Mouse (Mus musculus) heart, postnatal 36 days (tissue): ENCODE results near the gene Taok1. TPM values are rescaled to one million over a fixed set of nuclear protein-coding genes. Genes with fewer than 3 reads are reported as not detected.
A peak's percentile ranks its signal among the peaks of the same experiment; 100 is the strongest.
"Not testable (repeated sequence)": the region's sequence is repeated elsewhere in the genome, so short reads cannot be mapped to it uniquely, and the experiment has no call there.

ENCODE experiments used
- DNase-seq, 2 experiments: peaks; one replicate each; pipeline ENCODE4 v3.0.0; 2021 to 2022
- intact Hi-C: fragments of 180-260 bp; cut with DNase I; formaldehyde crosslinking; loops from one replicate; pipeline ENCODE4 v1.15.1; 2025
- total RNA-seq, 2 experiments: library from RNA; stranded (reverse); gene quantifications; 2 replicates each; pipeline ENCODE4 v1.2.3; 2021

Taok1 gene
- total RNA-seq = 10 to 100 TPM; 54.4 to 56.0 TPM

DNA sequence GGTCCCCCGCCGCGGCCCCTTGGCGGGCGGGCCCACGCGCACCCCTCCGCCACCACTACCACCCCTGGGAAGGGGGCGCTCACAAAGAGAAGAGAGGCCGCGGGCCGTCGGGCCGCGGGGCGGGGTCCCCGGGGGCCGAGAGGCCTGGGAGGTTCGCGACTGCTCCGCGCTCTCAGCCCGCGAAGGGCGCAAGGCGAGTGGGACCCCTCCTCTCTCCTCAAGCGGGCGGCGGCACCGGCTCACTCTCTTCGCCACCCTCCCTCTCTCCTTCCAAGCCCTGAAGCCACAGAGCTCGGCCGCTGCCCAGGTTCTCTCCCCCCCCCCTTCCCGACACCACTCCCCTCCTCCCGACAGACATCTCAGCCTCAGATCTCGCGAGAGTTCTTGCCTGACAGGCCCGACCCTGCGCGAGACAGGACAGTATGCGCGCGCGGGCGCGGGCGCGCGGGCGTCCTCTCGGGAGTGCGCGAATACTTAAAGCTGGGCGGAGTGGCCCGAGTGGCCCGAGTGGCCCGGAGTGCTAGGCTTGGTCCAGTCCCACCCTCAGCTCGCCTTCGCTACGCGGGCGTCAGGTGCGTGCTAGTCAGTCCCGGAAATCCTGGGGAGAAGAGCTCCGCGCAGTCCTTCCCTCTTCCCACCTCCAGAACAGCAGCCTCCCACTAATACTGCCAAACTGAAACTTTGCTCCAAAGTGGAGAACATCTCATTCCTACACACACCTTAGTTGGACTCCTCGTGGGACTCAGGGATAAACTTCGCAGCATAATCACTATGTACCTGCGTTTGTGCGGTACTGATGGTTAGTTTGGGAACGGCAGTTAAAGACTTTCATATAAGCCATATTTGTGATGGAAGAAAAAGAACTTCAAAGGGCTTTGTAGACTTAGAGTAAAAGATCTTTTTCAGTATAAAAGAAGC is at the start of gene Taok1:
Gene Taok1, minus strand, starts transcription at position 278 of the 918 bp plus-strand sequence.
- intact Hi-C loops = loop anchor here (1.0 to 5.0 kb wide), 3 partner anchors 21 to 95 kb away; partner anchors contain the start of gene Nufip2
- DNase-seq = peak; percentile 93 to 96

GRCm38 (mm10) chr11:77653406-77654190 is 46.0 kb upstream of the Taok1 start:
- intact Hi-C loops, DNase-seq: not testable (repeated sequence)

DNA sequence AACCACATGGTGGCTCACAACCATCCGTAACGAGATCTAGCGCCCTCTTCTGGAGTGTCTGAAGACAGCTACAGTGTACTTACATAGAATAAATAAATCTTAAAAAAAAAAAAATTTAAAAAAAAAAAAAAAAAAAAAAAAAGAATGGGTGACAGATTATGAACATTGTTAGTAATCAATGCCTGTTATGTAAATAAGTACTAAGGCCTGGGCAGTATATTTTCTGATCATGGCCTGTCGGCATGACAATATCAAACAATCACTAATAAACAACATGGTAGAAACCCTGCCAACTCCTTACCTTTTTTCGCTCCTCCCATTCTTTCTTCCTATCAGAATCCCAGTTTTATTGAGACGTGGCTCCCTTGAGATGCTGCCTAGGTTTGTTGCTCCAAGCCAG is 44.9 kb upstream of the Taok1 start:
- intact Hi-C loops = no loop called here
- no peak for DNase-seq

- intact Hi-C loops = no loop called here
- no peak for DNase-seq
Observed at GRCm38 (mm10) chr11:77648878-77649277, 41.3 kb upstream of the Taok1 start.

DNA sequence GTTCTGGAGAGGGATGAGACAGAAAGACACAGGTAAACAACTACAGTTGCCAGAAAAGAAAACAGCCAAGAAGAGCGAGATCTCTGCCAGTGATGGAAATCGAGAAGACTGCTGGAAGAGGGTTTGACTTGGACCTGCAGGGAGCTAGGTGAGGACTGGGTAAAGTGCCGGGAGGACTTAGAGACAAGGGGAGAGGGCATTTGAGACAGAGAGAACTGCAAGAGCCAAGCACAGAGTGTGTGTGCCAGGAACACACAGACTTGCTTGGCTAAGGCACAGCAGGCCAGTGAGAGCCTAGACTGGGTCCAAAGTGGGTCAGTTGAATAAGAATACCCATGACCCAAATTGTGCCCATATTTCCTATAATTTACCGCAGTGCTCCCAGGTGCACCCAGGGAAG is 37.9 kb upstream of the Taok1 start:
- DNase-seq = peak in 1 of 2 experiments; percentile 3
- intact Hi-C loops = no loop called here

- no peak for DNase-seq
- intact Hi-C loops = no loop called here
Observed at GRCm38 (mm10) chr11:77641390-77641789, 33.8 kb upstream of the Taok1 start.

DNA sequence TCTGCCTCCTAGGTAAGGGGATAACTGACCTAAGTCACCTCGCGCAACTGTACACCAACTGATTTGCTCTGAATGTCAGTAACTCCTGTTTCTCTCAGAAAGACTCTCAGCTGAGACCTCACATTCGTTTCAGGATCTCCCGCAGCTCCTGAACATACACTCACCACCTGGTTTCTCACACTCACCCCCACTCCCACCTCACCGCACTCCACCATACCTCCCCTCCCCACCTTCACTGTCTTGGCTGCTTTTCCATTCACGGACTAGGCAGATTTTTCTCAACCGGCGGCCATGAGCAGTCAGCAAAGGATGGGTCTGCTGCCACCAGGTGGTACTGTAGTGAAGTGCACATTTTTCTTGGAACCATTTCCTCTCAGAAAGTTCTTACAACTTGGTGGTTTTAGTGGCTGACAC is 22.6 kb upstream of the Taok1 start:
- peak; percentile 79 to 82 for DNase-seq
- intact Hi-C loops = loop anchor here (1.0 to 5.0 kb wide), 3 partner anchors 123 to 313 kb away; no protein-coding TSS in a partner anchor

- DNase-seq = peak in 1 of 2 experiments; percentile 6
- intact Hi-C loops = loop anchor here (2.0 to 5.0 kb wide), 3 partner anchors 37 to 1133 kb away; no protein-coding TSS in a partner anchor
Observed at GRCm38 (mm10) chr11:77629476-77629875, 21.9 kb upstream of the Taok1 start.

GRCm38 (mm10) chr11:77626596-77627535 is 19.3 kb upstream of the Taok1 start:
- intact Hi-C loops = loop anchor here (5.0 kb wide), 2 partner anchors 35 to 1135 kb away; no protein-coding TSS in a partner anchor
- no peak for DNase-seq

DNA sequence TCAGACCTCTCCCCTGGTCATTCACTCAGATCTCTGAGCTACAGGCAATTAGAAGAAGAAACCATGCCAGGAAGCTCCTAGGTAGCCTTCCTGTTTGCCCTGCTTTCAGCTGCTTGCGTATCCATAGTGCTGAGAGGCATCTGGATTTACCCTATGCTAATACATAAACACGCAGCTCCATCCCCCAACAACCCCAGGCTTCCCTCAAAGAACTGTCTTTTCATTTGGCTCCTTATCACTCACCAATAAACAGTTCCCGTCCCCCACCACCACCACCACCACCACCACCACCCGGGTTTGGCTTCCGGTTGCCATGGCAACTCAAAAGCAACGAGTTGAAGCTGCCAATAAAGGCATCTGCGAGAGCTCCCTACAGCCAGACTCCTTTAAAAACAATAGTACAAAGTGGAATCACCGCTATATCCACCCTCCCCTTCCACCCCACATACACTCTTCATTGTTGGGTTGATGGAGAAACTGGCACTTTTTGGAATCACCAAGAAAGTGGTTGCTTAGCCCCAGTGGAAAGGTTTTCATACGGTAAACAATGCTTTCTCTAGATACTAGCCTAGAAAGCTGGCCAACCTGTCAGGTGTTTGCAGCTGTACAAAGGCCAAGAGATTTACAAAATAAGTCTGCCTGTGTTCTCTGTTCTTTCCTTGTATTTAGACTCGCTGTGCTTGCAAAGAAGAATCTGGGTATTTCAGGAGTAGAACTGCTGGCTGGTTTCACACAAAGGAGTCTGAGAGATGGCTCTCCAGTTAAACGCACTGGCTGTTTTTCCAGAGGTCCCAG is 17.6 kb upstream of the Taok1 start:
- peak; percentile 15 to 24 for DNase-seq
- intact Hi-C loops = loop anchor here (5.0 kb wide), 2 partner anchors 33 to 1137 kb away; no protein-coding TSS in a partner anchor

DNA sequence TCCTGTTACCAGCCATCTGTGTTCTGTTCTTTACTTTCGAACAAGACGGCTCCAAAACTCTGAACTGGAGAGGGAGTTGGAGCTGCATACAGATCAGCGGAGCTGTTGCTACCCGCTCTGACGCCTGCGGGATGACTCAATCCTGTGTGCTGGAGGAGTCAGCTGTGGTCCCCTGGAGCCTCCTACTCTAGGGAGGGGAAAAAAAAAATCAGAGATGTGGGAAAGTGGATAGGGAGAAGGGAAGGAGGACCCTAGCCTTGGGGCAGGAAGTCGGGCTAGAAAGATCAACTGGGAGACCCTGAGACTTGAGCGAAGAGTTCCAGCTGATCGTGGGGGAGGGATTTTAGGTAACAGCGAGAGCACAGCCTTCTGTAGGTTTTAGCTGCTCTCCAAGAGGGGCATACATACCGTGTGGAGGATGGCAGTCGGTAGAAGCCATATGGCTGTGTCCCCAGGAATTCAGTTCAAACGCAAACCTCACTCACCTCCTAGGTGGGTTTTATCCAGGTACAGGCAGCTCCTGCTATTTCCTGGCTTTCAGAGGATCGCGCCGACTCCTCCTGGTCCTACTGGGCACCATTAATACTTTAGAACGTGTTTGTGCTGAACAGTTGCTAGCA is 16.9 kb upstream of the Taok1 start:
- DNase-seq = peak; percentile 25 to 38
- intact Hi-C loops = loop anchor here (5.0 kb wide), 2 partner anchors 32 to 1138 kb away; no protein-coding TSS in a partner anchor

DNA sequence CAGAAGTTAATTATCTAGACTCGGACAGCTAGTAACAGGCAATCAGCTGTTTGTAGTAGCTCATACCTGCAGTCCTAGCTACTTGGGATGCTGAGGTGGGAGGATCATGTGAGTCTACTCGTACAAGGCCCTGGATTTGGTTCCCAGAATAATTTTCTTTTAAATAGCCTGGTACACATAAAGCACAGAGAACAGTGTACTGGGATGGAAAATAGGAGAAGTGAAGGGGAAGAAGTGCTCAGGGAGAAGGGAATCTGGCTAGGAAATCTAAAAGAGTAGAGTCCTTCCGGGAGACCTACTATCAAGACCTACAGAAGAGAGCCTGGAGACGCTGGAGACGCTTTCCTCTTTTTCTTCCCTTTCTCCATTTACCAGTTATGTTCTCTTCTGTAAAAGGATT is 16.4 kb upstream of the Taok1 start:
- DNase-seq = no peak
- intact Hi-C loops = no loop called here

- DNase-seq = no peak
- intact Hi-C loops = no loop called here
Observed at GRCm38 (mm10) chr11:77621902-77622535, 14.4 kb upstream of the Taok1 start.

DNA sequence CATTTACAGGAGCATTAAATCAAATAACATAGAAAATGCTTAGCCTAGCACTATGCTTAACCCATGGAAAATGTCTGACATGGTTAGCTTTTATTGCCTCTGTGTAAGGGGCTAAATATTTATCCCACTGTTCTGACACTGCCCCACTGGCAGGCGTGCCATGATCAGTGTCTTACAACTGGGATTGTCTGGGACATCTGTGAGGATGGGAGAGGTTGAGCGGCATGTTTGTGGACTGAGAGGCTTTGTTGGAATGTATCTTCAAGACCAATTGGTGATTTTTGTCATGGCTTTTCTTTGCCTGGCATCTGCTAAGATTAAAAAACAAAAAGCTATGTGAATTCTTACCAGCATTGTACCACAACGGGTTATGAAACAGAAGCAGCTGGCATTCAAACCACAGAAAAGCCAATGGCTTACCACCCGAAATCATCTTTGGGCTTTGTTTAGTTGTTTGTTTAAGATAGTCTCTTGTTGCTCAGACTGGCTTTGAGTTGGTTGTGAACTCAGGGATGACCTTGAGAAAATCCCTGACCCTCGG is 7.5 kb upstream of the Taok1 start:
- intact Hi-C loops = no loop called here
- DNase-seq = no peak

DNA sequence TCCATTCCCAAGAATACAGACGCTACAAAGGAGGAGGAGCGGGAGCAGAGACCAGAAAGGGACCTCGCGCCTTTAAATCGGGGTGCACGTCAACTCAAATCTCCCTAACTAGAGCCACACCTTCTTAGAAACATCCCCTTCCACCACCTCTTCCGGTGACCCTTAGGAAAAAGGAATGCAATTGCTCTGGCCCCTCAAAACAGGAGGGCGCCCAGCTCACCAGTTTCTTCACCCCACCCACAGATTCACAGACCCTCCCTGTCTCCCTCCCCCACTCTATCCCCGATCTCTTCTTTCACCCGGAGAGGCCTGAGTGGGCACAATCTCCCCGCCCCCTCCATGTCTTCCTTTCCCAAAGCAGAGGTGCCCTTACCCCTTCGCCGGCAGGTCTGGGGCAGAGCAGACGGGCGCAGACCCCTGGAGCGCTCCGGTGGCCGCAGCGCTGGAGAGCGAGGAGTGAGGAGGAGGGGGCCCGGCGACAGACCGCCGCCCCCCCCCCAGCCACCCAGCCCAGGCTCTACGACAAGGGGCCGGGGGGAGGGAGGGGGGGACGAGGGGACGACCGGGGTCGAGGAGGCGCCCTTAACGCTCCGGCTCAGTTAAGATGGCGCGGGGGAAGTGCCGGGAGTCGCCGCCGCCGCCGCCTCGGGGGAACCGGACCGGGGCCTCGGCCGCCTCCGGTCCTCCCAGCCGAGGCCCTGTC is 629 bp downstream of the Taok1 start:
- intact Hi-C loops = loop anchor here (2.0 to 5.0 kb wide), 2 partner anchors 80 to 95 kb away; partner anchors contain the start of gene Nufip2
- DNase-seq = peak; percentile 52 to 61

DNA sequence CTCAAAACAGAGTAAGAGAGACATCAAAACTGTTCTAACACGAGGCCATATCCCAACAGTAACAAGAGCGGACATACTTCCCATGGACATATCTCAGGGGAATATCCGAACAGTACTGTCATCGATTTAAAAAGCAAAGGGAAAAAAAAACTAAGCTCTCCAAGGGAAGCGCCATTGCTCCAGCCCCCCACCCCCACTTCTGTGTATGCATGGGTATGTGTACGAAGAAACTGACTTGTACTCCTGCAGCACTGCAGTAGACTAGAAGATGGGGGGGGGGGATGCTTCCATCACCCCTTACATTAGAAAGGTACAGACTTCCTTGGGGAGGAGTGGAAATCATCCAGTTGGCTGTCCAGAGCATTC is 1.2 kb downstream of the Taok1 start:
- intact Hi-C loops = loop anchor here (2.0 to 5.0 kb wide), 2 partner anchors 80 to 94 kb away; partner anchors contain the start of gene Nufip2
- DNase-seq = no peak

GRCm38 (mm10) chr11:77597266-77597665 is 10.3 kb downstream of the Taok1 start:
- intact Hi-C loops = no loop called here
- DNase-seq = no peak
